Mouse (Mus musculus): ENCODE measurements around the gene Stat2. TPM values are rescaled to one million over a fixed set of nuclear protein-coding genes. Genes with fewer than 3 reads are reported as not detected.

Gene Stat2
- total and polyA plus RNA-seq, 3 experiments: 7.3 to 12.2 (median 11.0) TPM

- 5% methylated on average over 4 of the region's 4 CpGs for WGBS
- H3K27me3 ChIP-seq (ENCODE audit: control insufficient read depth, insufficient read depth, low read length): no peaks in the 10 kb centered on the region
- peaks cover 10% of the 10 kb centered on the region for H3K4me1 ChIP-seq (ENCODE audit: control insufficient read depth, insufficient read depth, low read length)
- peak overlapping the region; percentile 90 for H3K27ac ChIP-seq
- H3K36me3 ChIP-seq (ENCODE audit: control insufficient read depth, insufficient read depth, low read length): peaks cover 19% of the 10 kb centered on the region
- intact Hi-C loops (cut with DNase I): loop anchor here (1.0 to 5.0 kb wide), 4 partner anchors 23 to 199 kb away; partner anchors contain the start of gene Ankrd52
- H3K4me3 ChIP-seq: no peak overlapping the region
- TF ChIP-seq POLR2A (IDR thresholded peaks at IDR 0.05; ENCODE audit: insufficient read depth, low read depth, low read length): 0 out of 2 replicates have a peak, but pooled peaks have one; percentile 17
- TF ChIP-seq CTCF (IDR thresholded peaks at IDR 0.05): peak; percentile 81
- peak; percentile 70; the same call in 1 of the 2 replicates for TF ChIP-seq EP300 (IDR thresholded peaks at IDR 0.05; ENCODE audit: insufficient read depth, low read depth, low read length)
- H3K9ac ChIP-seq (ENCODE audit: low read depth, low read length): no peak overlapping the region
- DNase-seq: peak; percentile 76 to 82
- H3K79me2 ChIP-seq (replicated peaks; ENCODE audit: control insufficient read depth, insufficient read depth, low read length): peaks cover 6% of the 10 kb centered on the region
These were observed 65.2 kb downstream of the Stat2 start for GRCm38 (mm10) chr10:128335582-128335981.

- DNase-seq: no peak
- Histone ChIP-seq H3K4me1 (ENCODE audit: control insufficient read depth, insufficient read depth, low read length) (peaks cover 10% of the 10 kb centered on the region), H3K9ac (ENCODE audit: low read depth, low read length) (no peak overlapping the region), H3K27me3 (ENCODE audit: control insufficient read depth, insufficient read depth, low read length) (no peaks in the 10 kb centered on the region), H3K4me3 (no peak overlapping the region), H3K36me3 (ENCODE audit: control insufficient read depth, insufficient read depth, low read length) (peaks cover 24% of the 10 kb centered on the region), H3K79me2 (replicated peaks; ENCODE audit: control insufficient read depth, insufficient read depth, low read length) (peaks cover 7% of the 10 kb centered on the region), H3K27ac (peak overlapping the region; percentile 90)
- TF ChIP-seq CTCF (IDR thresholded peaks at IDR 0.05) (no peak), POLR2A (IDR thresholded peaks at IDR 0.05; ENCODE audit: insufficient read depth, low read depth, low read length) (no peak), EP300 (IDR thresholded peaks at IDR 0.05; ENCODE audit: insufficient read depth, low read depth, low read length) (no peak)
- intact Hi-C loops (cut with DNase I): loop anchor here (2.0 to 5.0 kb wide), 3 partner anchors 13 to 73 kb away; partner anchors contain the start of genes Ankrd52 and Cnpy2
- 89% methylated on average over 3 of the region's 3 CpGs for WGBS
These were observed 65.8 kb downstream of the Stat2 start for GRCm38 (mm10) chr10:128336195-128336594.

- H3K4me1 ChIP-seq (ENCODE audit: control insufficient read depth, insufficient read depth, low read length): peaks cover 10% of the 10 kb centered on the region
- no peaks in the 10 kb centered on the region for H3K27me3 ChIP-seq (ENCODE audit: control insufficient read depth, insufficient read depth, low read length)
- H3K27ac ChIP-seq: peak overlapping the region; percentile 90
- intact Hi-C loops (cut with DNase I): loop anchor here (2.0 to 5.0 kb wide), 3 partner anchors 14 to 72 kb away; partner anchors contain the start of genes Ankrd52 and Cnpy2
- H3K4me3 ChIP-seq: no peak overlapping the region
- no peak for DNase-seq
- peaks cover 8% of the 10 kb centered on the region for H3K79me2 ChIP-seq (replicated peaks; ENCODE audit: control insufficient read depth, insufficient read depth, low read length)
- peaks cover 27% of the 10 kb centered on the region for H3K36me3 ChIP-seq (ENCODE audit: control insufficient read depth, insufficient read depth, low read length)
- H3K9ac ChIP-seq (ENCODE audit: low read depth, low read length): no peak overlapping the region
- TF ChIP-seq POLR2A (IDR thresholded peaks at IDR 0.05; ENCODE audit: insufficient read depth, low read depth, low read length) (no peak), EP300 (IDR thresholded peaks at IDR 0.05; ENCODE audit: insufficient read depth, low read depth, low read length) (no peak), CTCF (IDR thresholded peaks at IDR 0.05) (no peak)
- WGBS: 57% methylated on average over 3 of the region's 3 CpGs
These were observed 66.2 kb downstream of the Stat2 start for GRCm38 (mm10) chr10:128336597-128336996.

- Histone ChIP-seq H3K36me3 (ENCODE audit: control insufficient read depth, insufficient read depth, low read length) (peaks cover 31% of the 10 kb centered on the region), H3K4me1 (ENCODE audit: control insufficient read depth, insufficient read depth, low read length) (peaks cover 11% of the 10 kb centered on the region), H3K27me3 (ENCODE audit: control insufficient read depth, insufficient read depth, low read length) (no peaks in the 10 kb centered on the region), H3K79me2 (replicated peaks; ENCODE audit: control insufficient read depth, insufficient read depth, low read length) (peaks cover 8% of the 10 kb centered on the region), H3K9ac (ENCODE audit: low read depth, low read length) (peak within 1 kb of the TSS; percentile 99), H3K27ac (peak within 1 kb of the TSS; percentile 90), H3K4me3 (peak within 1 kb of the TSS; percentile 71)
- TF ChIP-seq EP300 (IDR thresholded peaks at IDR 0.05; ENCODE audit: insufficient read depth, low read depth, low read length) (peak; percentile 64; the same call in 1 of the 2 replicates), POLR2A (IDR thresholded peaks at IDR 0.05; ENCODE audit: insufficient read depth, low read depth, low read length) (peak; percentile 71), CTCF (IDR thresholded peaks at IDR 0.05) (no peak)
- intact Hi-C loops (cut with DNase I): loop anchor here (2.0 to 5.0 kb wide), 3 partner anchors 15 to 71 kb away; partner anchors contain the start of genes Ankrd52 and Cnpy2
- under 1% methylated on average over 61 of the region's 61 CpGs for WGBS
- peak; percentile 96 to 97 for DNase-seq
These were observed 67.2 kb downstream of the Stat2 start, which contains the start of gene Cs for GRCm38 (mm10) chr10:128337306-128338181. Gene Cs, plus strand, starts transcription at chr10:128337734.

- TF ChIP-seq CTCF (IDR thresholded peaks at IDR 0.05) (no peak), EP300 (IDR thresholded peaks at IDR 0.05; ENCODE audit: insufficient read depth, low read depth, low read length) (no peak), POLR2A (IDR thresholded peaks at IDR 0.05; ENCODE audit: insufficient read depth, low read depth, low read length) (no peak)
- Histone ChIP-seq H3K27ac (peak overlapping the region; percentile 90), H3K36me3 (ENCODE audit: control insufficient read depth, insufficient read depth, low read length) (peaks cover 36% of the 10 kb centered on the region), H3K4me3 (peak overlapping the region; percentile 71), H3K4me1 (ENCODE audit: control insufficient read depth, insufficient read depth, low read length) (peaks cover 15% of the 10 kb centered on the region), H3K27me3 (ENCODE audit: control insufficient read depth, insufficient read depth, low read length) (no peaks in the 10 kb centered on the region), H3K79me2 (replicated peaks; ENCODE audit: control insufficient read depth, insufficient read depth, low read length) (peaks cover 8% of the 10 kb centered on the region), H3K9ac (ENCODE audit: low read depth, low read length) (peak overlapping the region; percentile 99)
- intact Hi-C loops (cut with DNase I): loop anchor here (5.0 kb wide), 1 partner anchor 39 kb away; the partner anchor contains the start of gene Ankrd52
- DNase-seq: no peak
- 4% methylated on average over 5 of the region's 5 CpGs for WGBS
These were observed 68.1 kb downstream of the Stat2 start for GRCm38 (mm10) chr10:128338415-128338814.
